ENCODE assay signal across 16 mouse cellular contexts in the genomic region with DNA sequence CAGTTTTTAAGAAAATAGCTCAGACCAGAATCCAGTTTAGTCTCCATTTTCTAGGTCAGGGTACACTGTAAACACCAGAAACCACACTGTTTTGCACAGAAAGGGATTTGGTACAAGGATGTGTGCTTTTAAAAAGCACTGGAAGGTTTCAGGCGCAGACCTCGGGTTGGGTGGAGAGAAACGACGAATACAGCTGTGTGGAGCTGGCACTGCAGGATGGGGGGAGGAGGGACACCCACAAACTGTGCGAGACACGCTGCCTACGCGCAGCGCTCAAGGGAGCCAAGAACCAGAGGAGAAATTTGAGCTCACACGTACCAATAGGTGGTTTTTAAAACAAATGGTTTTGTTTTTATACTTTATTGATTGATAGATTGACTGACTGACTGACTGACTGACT. TPM values are rescaled to one million over a fixed set of nuclear protein-coding genes. Genes with fewer than 3 reads are reported as not detected.
DNase-seq lines count a peak whose midpoint lies in the region; ATAC-seq and TF ChIP-seq lines count a peak whose summit lies in the region.
"Had no signal": no experiment of that assay in that cellular context is flagged by ENCODE, and none has a peak within 500 bp of the region (broad histone marks: within the 10 kb centered on the region; RNA-seq: fewer than 3 reads in every experiment).

No protein-coding gene starts in this region.

- DNase-seq in left cerebral cortex, adult 2 months (ENCODE audit: extremely low spot score in 1 of 2, low spot score in 2 of 2): peak in 1 of 2 experiments; percentile 45
- no peak for DNase-seq in left cerebral cortex, postnatal 4 days
- DNase-seq in T-cell, adult 2 months (ENCODE audit: low spot score): peak; percentile 33
- DNase-seq in naive thymus-derived CD4-positive, alpha-beta T cell, adult 2 months (ENCODE audit: low read depth): peak; percentile 47
- DNase-seq in thymus, postnatal 14 days: peak; percentile 82
- no peak for DNase-seq in hindbrain, postnatal 0 days (ENCODE audit: low spot score)
- no peak for DNase-seq in adrenal gland, adult (ENCODE audit: inconsistent age in 2 of 2, low spot score in 1 of 2)
- DNase-seq: cerebellum, postnatal 14 days; gastrocnemius, adult 2 months; heart, adult 18-20 months had no signal

- intact Hi-C loops in left cerebral cortex, adult 2 months (cut with DNase I): no loop called here
- intact Hi-C loops in left cerebral cortex, postnatal 4 days (cut with DNase I): no loop called here

- no peak overlapping the region for H3K9ac ChIP-seq in hindbrain, postnatal 0 days (replicated peaks; ENCODE audit: low read length)
- H3K9ac ChIP-seq: hindbrain, embryonic 12.5 days; intestine, embryonic 15.5 days; limb, embryonic 12.5 days; midbrain, embryonic 13.5 days had no signal

- H3K4me1 ChIP-seq in hindbrain, postnatal 0 days (ENCODE audit: insufficient read depth, low read length): no peaks in the 10 kb centered on the region
- H3K4me1 ChIP-seq: forebrain, embryonic 10.5 days; hindbrain, embryonic 12.5 days; intestine, embryonic 15.5 days; limb, embryonic 12.5 days; midbrain, embryonic 13.5 days had no signal

- TF ChIP-seq CTCF in left cerebral cortex, adult 2 months (IDR thresholded peaks at IDR 0.05): no peak
- TF ChIP-seq CTCF in hindbrain, postnatal 0 days (IDR thresholded peaks at IDR 0.05; ENCODE audit: low read depth): no peak

- 83% methylated on average over 10 of the region's 10 CpGs for WGBS in hindbrain, postnatal 0 days

- no peaks in the 10 kb centered on the region for H3K36me3 ChIP-seq in hindbrain, postnatal 0 days (ENCODE audit: insufficient read depth, low read length)
- H3K36me3 ChIP-seq: forebrain, embryonic 10.5 days; hindbrain, embryonic 12.5 days; intestine, embryonic 15.5 days; limb, embryonic 12.5 days; midbrain, embryonic 13.5 days had no signal

- H3K4me2 ChIP-seq in hindbrain, postnatal 0 days (ENCODE audit: low read depth, low read length): no peak overlapping the region
- H3K4me2 ChIP-seq: hindbrain, embryonic 12.5 days; intestine, embryonic 15.5 days; limb, embryonic 12.5 days; midbrain, embryonic 13.5 days had no signal

- no peak overlapping the region for H3K4me3 ChIP-seq in left cerebral cortex, adult 2 months
- no peak overlapping the region for H3K4me3 ChIP-seq in hindbrain, postnatal 0 days (ENCODE audit: low read length)
- H3K4me3 ChIP-seq: forebrain, embryonic 10.5 days; gastrocnemius, adult 2 months; hindbrain, embryonic 12.5 days; intestine, embryonic 15.5 days; limb, embryonic 12.5 days; midbrain, embryonic 13.5 days had no signal

- ATAC-seq in hindbrain, postnatal 0 days: no peak
- ATAC-seq: intestine, embryonic 15.5 days; midbrain, embryonic 13.5 days had no signal

- H3K27ac ChIP-seq in left cerebral cortex, adult 2 months: 0 out of 2 replicates have a peak overlapping the region, but pooled peaks have one; percentile 28
- H3K27ac ChIP-seq in hindbrain, postnatal 0 days: no peak overlapping the region
- H3K27ac ChIP-seq: forebrain, embryonic 10.5 days; gastrocnemius, adult 2 months; hindbrain, embryonic 12.5 days; intestine, embryonic 15.5 days; kidney, postnatal 0 days; limb, embryonic 12.5 days; midbrain, embryonic 13.5 days had no signal

- no peaks in the 10 kb centered on the region for H3K27me3 ChIP-seq in hindbrain, postnatal 0 days (ENCODE audit: insufficient read depth, low read length)
- H3K27me3 ChIP-seq: hindbrain, embryonic 12.5 days; intestine, embryonic 15.5 days; limb, embryonic 12.5 days; midbrain, embryonic 13.5 days had no signal

- H3K9me3 ChIP-seq in hindbrain, postnatal 0 days (ENCODE audit: low read length): no peaks in the 10 kb centered on the region
- H3K9me3 ChIP-seq: forebrain, embryonic 10.5 days; hindbrain, embryonic 12.5 days; intestine, embryonic 15.5 days; limb, embryonic 12.5 days; midbrain, embryonic 13.5 days had no signal

RNA-seq across cellular contexts. Expression of gene Mef2a, which starts 40.0 kb away (rescaled TPM):
- 100 to 1,000 TPM; 107 to 109 TPM for total RNA-seq in left cerebral cortex, adult 2 months (2021)
- total RNA-seq in left cerebral cortex, postnatal 4 days (2021): 100 to 1,000 TPM; 115 to 119 TPM
- 48.7 and 55.2 TPM in 2 replicates for total RNA-seq in hindbrain, postnatal 0 days (2014; rRNA removed)
- 36.6 and 38.4 TPM in 2 replicates for polyA plus RNA-seq in hindbrain, postnatal 0 days (2015; fragmentation: Nextera tagmentation; extraction: Ambion mirVana)

Comparison
In these comparisons a context has a peak if more than half of its experiments do, and no peak if none do; other contexts are left out.
1. DNase-seq: peak in T-cell, adult 2 months (single experiment), naive thymus-derived CD4-positive, alpha-beta T cell, adult 2 months (single experiment) and thymus, postnatal 14 days (single experiment); none in left cerebral cortex, postnatal 4 days (single experiment), hindbrain, postnatal 0 days (single experiment) and adrenal gland, adult (0 of 2).